Mouse (Mus musculus) heart, embryonic 14.5 days (tissue): ENCODE data around the gene Uqcr10. TPM values are rescaled to one million over a fixed set of nuclear protein-coding genes. Genes with fewer than 3 reads are reported as not detected.

Experiments
- ATAC-seq: fragments of 200-750 bp; cut with Nextera tagmentation; 2 replicates; pipeline ENCODE4 v1.8.0; 2017; ENCODE audit warnings: low read depth, moderate TSS enrichment; ENCODE audit not compliant: insufficient number of reproducible peaks, insufficient read depth, low FRiP score
- H3K27ac ChIP-seq, 2 experiments: fragments of 200-500 bp in 1 of 2; fragments of 300-500 bp in 1 of 2; sonication (generic) in 1 of 2; replicated peaks in 1 of 2; 2 replicates each; pipeline ENCODE4 v1.5.1; 2012 to 2014; ENCODE audit warnings: low read depth in 2 of 2, low read length in 2 of 2, control low read depth in 1 of 2, mild to moderate bottlenecking in 1 of 2, mixed read lengths in 1 of 2; ENCODE audit not compliant: control insufficient read depth in 1 of 2, insufficient read depth in 1 of 2
- H3K27me3 ChIP-seq: fragments of 300-500 bp; sonication (generic); 2 replicates; pipeline ENCODE4 v1.6.1; 2014; ENCODE audit warnings: mild to moderate bottlenecking, low read length, control low read depth; ENCODE audit not compliant: control insufficient read depth, insufficient read depth
- H3K36me3 ChIP-seq: fragments of 300-500 bp; sonication (generic); 2 replicates; pipeline ENCODE4 v1.6.1; 2014; ENCODE audit warnings: mild to moderate bottlenecking, control low read depth, low read length, mixed read lengths; ENCODE audit not compliant: control insufficient read depth, insufficient read depth
- H3K4me1 ChIP-seq, 2 experiments: fragments of 200-500 bp in 1 of 2; fragments of 300-500 bp in 1 of 2; sonication (generic) in 1 of 2; 2 replicates each; pipeline ENCODE4 v1.6.1; 2012 to 2014; ENCODE audit warnings: low read length in 2 of 2, control low read depth in 1 of 2, mixed read lengths in 1 of 2; ENCODE audit not compliant: control insufficient read depth in 2 of 2, insufficient read depth in 2 of 2
- H3K4me2 ChIP-seq: fragments of 300-500 bp; sonication (generic); 2 replicates; pipeline ENCODE4 v1.6.1; 2014; ENCODE audit warnings: mild to moderate bottlenecking, low read length
- H3K4me3 ChIP-seq, 2 experiments: fragments of 200-500 bp in 1 of 2; fragments of 300-500 bp in 1 of 2; sonication (generic) in 1 of 2; 2 replicates each; pipeline ENCODE4 v1.5.1; 2012 to 2014; ENCODE audit warnings: low read length in 2 of 2, mild to moderate bottlenecking in 2 of 2, control low read depth in 1 of 2, low read depth in 1 of 2, moderate library complexity in 1 of 2; ENCODE audit not compliant: control insufficient read depth in 1 of 2, insufficient read depth in 1 of 2
- H3K9ac ChIP-seq: fragments of 300-500 bp; sonication (generic); 2 replicates; pipeline ENCODE4 v1.6.1; 2014; ENCODE audit warnings: mild to moderate bottlenecking, low read length
- H3K9me3 ChIP-seq: fragments of 300-500 bp; sonication (generic); 2 replicates; pipeline ENCODE4 v1.6.1; 2016; ENCODE audit warnings: low read length, control low read depth; ENCODE audit not compliant: control insufficient read depth
- WGBS: fragments of 180-500 bp; shearing (Covaris S2); extraction: QIAGEN DNeasy Blood & Tissue Kit; methylation state at CpG from one replicate; pipeline ENCODE4 v1.1.7; 2014; 5-methylcytosine and 5-hydroxymethylcytosine counted together
- polyA plus RNA-seq: library from polyadenylated mRNA; unstranded; fragments of >200 nt; fragmentation: Nextera tagmentation; extraction: Ambion mirVana; gene quantifications from 2 replicates; pipeline ENCODE4 v1.2.1, GENCODE M21; 2014

Uqcr10 gene
- 2,176 and 2,265 TPM in 2 replicates for polyA plus RNA-seq

DNA sequence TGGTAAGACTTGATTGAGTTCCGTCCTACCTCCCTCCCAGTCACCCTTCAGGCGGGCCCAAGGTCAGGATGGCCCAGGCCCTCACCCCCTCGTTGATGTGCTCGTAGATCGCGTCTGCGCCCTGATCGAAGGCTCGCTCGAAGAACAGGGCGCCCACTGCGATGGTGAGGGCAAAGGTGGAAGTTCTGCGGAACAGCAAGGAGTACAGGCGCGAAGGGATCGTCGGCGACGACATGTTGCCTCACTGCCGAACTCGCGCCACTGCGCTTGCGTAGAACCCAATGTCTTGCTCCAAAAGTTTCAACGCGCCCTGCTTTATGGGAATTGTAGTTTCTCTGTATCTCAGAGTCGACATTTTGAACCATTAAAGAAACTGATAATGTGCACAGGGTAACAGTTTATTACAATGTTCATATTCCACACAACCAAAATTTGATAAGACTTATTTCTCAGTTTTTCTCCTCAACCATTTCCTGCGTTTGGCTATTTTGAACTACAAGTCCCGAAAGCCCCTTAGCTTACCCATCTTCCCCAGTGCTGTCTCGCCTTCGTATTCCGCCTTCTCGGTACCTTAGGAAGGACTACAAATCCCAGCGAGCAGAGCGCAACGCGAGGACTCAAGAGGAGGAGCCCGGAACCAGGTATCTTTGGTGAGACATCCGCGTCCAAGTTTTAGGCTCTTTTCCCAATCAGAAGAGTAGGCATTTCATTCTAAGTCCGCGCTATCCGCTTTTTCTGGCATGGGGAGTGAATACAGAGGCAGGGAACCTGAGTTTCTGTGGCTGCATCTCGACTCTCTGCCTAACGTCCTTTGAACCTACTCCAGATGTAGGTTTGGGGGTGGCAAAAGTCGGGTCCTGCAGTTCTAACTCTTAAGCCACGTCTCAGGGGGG is at the start of gene Uqcr10, which contains the start of gene Zmat5:
Gene Uqcr10, minus strand, starts transcription at position 271 of the 893 bp plus-strand sequence.
Gene Zmat5, plus strand, starts transcription at position 607 of the 893 bp plus-strand sequence.
- peak within 1 kb of the TSS; percentile 86 to 89 for H3K4me3 ChIP-seq
- under 1% methylated on average over 47 of the region's 47 CpGs for WGBS
- H3K27ac ChIP-seq: peak within 1 kb of the TSS; percentile 92 to 94
- no peaks in the 10 kb centered on the region for H3K27me3 ChIP-seq
- no peaks in the 10 kb centered on the region for H3K9me3 ChIP-seq
- ATAC-seq: peak; percentile 93
- H3K9ac ChIP-seq: peak within 1 kb of the TSS; percentile 96
- peaks cover 23% of the 10 kb centered on the region for H3K36me3 ChIP-seq
- H3K4me2 ChIP-seq: peak within 1 kb of the TSS; percentile 91
- H3K4me1 ChIP-seq: peaks cover 2 to 11% of the 10 kb centered on the region in 2 experiments; a peak in 3 of 4 replicates

DNA sequence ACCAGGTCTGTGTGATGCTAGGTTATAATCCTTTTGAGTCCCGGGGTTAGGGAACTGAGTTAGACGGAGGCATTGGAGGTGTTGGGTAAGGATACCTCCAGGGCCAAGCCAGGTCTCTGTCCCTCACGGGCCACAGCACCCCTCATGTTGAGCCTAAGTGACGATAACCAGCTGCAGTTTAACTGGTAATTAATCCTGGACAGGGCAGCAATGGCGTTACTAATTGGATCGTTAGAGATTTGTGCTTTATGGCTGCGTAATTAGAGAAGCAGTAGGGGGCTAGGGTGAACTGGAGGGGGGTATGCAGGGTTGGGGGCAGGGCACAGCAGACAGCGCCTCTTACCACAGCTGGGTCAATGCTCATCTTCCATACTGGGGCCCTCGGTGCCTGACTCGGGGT is 48.7 kb upstream of the Uqcr10 start:
- Histone ChIP-seq H3K27me3 (peaks cover 44% of the 10 kb centered on the region), H3K36me3 (no peaks in the 10 kb centered on the region), H3K9ac (no peak overlapping the region), H3K9me3 (peaks cover 7% of the 10 kb centered on the region; the same call in 1 of the 2 replicates), H3K27ac (no peak overlapping the region), H3K4me1 (no peaks in the 10 kb centered on the region), H3K4me2 (no peak overlapping the region), H3K4me3 (no peak overlapping the region)
- ATAC-seq: no peak
- WGBS: 49% methylated on average over 10 of the region's 10 CpGs

DNA sequence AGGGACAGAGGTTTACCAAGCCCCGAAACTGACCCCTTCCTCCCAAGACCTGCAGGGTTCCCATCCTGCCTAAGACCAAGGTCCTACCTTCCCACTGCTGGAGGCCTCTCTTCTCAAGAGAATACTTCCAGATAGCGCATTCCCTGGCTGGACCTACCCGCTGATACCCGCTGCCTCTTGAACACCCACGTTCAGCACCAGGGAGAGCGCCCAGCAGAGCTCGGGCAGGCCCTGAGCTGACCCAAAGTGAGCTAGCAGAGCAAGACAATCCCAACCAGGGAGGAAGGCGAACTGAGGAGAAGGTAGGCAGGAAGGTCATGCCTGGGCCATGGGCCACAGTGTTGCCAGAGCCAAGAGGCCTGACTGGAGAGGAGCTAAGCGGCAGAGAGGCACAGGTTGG is 46.1 kb upstream of the Uqcr10 start:
- Histone ChIP-seq H3K27me3 (peaks cover 70% of the 10 kb centered on the region), H3K27ac (no peak overlapping the region), H3K9me3 (peaks cover 7% of the 10 kb centered on the region; the same call in 1 of the 2 replicates), H3K4me1 (peaks cover 0 to 11% of the 10 kb centered on the region in 2 experiments; a peak in 3 of 4 replicates), H3K9ac (no peak overlapping the region), H3K4me2 (no peak overlapping the region), H3K36me3 (no peaks in the 10 kb centered on the region), H3K4me3 (no peak overlapping the region)
- WGBS: 1% methylated on average over 9 of the region's 9 CpGs
- ATAC-seq: no peak

DNA sequence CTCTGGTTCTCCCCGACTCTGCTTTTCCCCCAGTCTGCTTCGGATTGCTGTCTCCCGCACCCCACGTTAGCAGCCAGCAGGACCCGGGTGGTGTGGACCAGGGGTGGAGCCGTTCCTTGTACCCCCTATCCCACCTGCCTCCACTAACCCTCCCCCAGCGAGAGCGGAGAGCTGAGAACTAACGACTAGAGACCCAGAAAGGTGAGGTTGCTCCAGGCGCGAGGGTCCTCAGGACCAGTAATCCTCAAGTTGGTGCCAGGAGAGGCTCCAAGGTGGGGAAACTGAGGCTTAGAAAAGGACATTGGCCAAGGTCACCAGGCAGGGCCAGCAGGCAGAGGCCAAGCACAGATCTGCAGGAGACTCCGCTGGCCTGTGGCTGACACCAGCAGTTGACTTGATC is 43.1 kb upstream of the Uqcr10 start:
- Histone ChIP-seq H3K27me3 (peaks cover 95% of the 10 kb centered on the region), H3K9me3 (no peaks in the 10 kb centered on the region), H3K27ac (no peak overlapping the region), H3K4me3 (peak overlapping the region in 1 of 2 experiments; percentile 49; a peak in 2 of 4 replicates), H3K4me2 (peak overlapping the region; percentile 84), H3K36me3 (no peaks in the 10 kb centered on the region), H3K9ac (no peak overlapping the region), H3K4me1 (peaks cover 0 to 11% of the 10 kb centered on the region in 2 experiments; a peak in 3 of 4 replicates)
- no peak for ATAC-seq
- WGBS: 1% methylated on average over 12 of the region's 12 CpGs

DNA sequence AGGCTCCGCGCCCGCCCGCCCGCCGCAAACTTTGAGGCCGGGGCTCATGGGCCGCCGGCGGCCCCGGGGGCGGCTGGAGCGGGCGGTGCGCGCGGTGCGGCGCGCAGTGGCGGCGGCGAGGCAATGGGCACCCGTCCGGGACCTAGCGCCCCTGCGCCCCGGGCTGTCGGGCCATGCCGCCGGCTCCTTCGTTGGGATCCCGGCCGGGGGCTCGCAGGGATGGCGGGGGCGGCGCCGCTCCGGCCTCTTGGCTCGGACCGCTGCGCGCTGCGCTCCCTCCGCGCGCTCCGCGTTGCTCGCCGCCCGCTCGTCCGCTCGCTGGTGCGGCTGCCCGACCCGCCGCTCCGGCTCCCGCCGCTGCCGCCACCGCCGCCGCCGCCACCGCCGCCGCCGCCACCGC is 42.6 kb upstream of the Uqcr10 start, which contains the start of gene Cabp7:
Gene Cabp7, minus strand, starts transcription at position 46 of the 400 bp plus-strand sequence.
- WGBS: under 1% methylated on average over 30 of the region's 73 CpGs
- Histone ChIP-seq H3K9ac (no peak within 1 kb of the TSS), H3K27me3 (peaks cover 95% of the 10 kb centered on the region), H3K4me1 (peaks cover 0 to 11% of the 10 kb centered on the region in 2 experiments; a peak in 3 of 4 replicates), H3K27ac (no peak within 1 kb of the TSS), H3K36me3 (no peaks in the 10 kb centered on the region), H3K4me2 (peak within 1 kb of the TSS; percentile 84), H3K4me3 (peak within 1 kb of the TSS; percentile 44 to 49), H3K9me3 (no peaks in the 10 kb centered on the region)
- ATAC-seq: no peak

DNA sequence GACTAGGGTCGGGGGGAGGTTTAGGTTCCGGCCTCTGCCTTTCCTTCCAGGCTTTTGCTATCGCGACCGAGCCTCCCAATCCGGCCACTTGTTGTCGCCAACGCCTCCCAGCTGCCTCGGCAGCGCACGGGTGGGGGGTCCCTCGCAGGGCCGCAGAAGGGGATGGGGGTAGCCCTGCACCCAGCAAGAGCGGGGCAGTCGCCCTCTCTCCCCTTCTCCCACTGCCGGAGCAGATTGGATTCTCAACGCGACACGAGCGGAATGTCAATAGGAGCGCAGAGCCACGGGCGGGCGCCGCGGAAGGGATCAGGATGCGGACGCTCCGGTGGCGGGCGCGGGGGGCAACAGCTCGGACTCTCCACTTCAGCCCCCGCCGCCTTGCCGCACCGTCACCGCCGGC is 41.8 kb upstream of the Uqcr10 start:
- Histone ChIP-seq H3K9ac (no peak overlapping the region), H3K9me3 (no peaks in the 10 kb centered on the region), H3K36me3 (no peaks in the 10 kb centered on the region), H3K4me1 (peaks cover 0 to 11% of the 10 kb centered on the region in 2 experiments; a peak in 3 of 4 replicates), H3K27ac (no peak overlapping the region), H3K4me2 (peak overlapping the region; percentile 84), H3K4me3 (peak overlapping the region; percentile 44 to 49), H3K27me3 (peaks cover 94% of the 10 kb centered on the region)
- ATAC-seq: no peak
- WGBS: under 1% methylated on average over 39 of the region's 39 CpGs

DNA sequence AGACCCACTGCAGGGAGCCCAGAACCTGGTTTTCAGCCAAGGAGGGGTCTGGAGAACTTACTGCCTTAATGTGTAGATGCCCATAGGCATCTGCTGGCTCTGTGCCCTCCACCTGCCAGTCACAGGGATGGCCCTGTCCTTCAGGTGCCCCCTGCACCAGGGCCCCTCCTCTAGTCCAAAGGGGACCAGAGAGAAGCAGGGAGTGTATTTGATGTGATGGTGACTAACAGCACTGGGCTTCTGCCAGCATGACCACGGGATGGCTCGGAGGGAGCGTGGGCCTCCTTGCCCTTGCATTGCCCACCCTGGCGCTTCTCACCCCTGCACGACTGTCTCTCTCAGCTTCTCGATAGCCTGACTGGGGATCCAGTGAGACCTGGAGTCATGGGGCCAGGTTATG is 40.5 kb upstream of the Uqcr10 start:
- WGBS: 50% methylated on average over 6 of the region's 6 CpGs

More for the DNA sequence above, 40.5 kb upstream of the Uqcr10 start:
- no peak overlapping the region for H3K9ac ChIP-seq
- no peak overlapping the region for H3K4me3 ChIP-seq
- peaks cover 0 to 11% of the 10 kb centered on the region in 2 experiments; a peak in 3 of 4 replicates for H3K4me1 ChIP-seq
- peaks cover 82% of the 10 kb centered on the region for H3K27me3 ChIP-seq
- H3K9me3 ChIP-seq: no peaks in the 10 kb centered on the region
- no peak overlapping the region for H3K27ac ChIP-seq
- no peak overlapping the region for H3K4me2 ChIP-seq
- ATAC-seq: no peak
- no peaks in the 10 kb centered on the region for H3K36me3 ChIP-seq
